Comparison of ENCODE assay signal across 7 mouse cellular contexts in genomic region chr13:60480731-60481431, GRCm38 (mm10).
DNase-seq lines count a peak whose midpoint lies in the region; ATAC-seq and TF ChIP-seq lines count a peak whose summit lies in the region.

No protein-coding gene starts in this region.

- no peaks in the 10 kb centered on the region for H3K36me3 ChIP-seq in embryonic facial prominence, embryonic 12.5 days
- H3K36me3 ChIP-seq in hindbrain, postnatal 0 days (ENCODE audit: insufficient read depth, low read length) = no peaks in the 10 kb centered on the region
- H3K36me3 ChIP-seq in liver, embryonic 14.5 days (replicated peaks; ENCODE audit: control insufficient read depth, insufficient read depth, low read depth) = no peaks in the 10 kb centered on the region
- H3K36me3 ChIP-seq in stomach, embryonic 14.5 days (ENCODE audit: control insufficient read depth, insufficient read depth, low read length) = no peaks in the 10 kb centered on the region

- peak overlapping the region; percentile 70 for H3K27ac ChIP-seq in embryonic facial prominence, embryonic 12.5 days
- no peak overlapping the region for H3K27ac ChIP-seq in hindbrain, postnatal 0 days
- no peak overlapping the region for H3K27ac ChIP-seq in liver, embryonic 14.5 days
- peak overlapping the region; percentile 40; the same call in 1 of the 2 replicates for H3K27ac ChIP-seq in stomach, embryonic 14.5 days (ENCODE audit: low read length)

- no peak for TF ChIP-seq EP300 in liver, embryonic 14.5 days (IDR thresholded peaks at IDR 0.05; ENCODE audit: low read depth)

- H3K4me2 ChIP-seq in embryonic facial prominence, embryonic 12.5 days (replicated peaks) = peak overlapping the region; percentile 60
- peak overlapping the region; percentile 40 for H3K4me2 ChIP-seq in hindbrain, postnatal 0 days (ENCODE audit: low read depth, low read length)
- peak overlapping the region; percentile 56 for H3K4me2 ChIP-seq in liver, embryonic 14.5 days (ENCODE audit: low read depth)
- H3K4me2 ChIP-seq in stomach, embryonic 14.5 days (replicated peaks; ENCODE audit: low read depth, low read length) = peak overlapping the region; percentile 52

- no peaks in the 10 kb centered on the region for H3K27me3 ChIP-seq in embryonic facial prominence, embryonic 12.5 days
- no peaks in the 10 kb centered on the region; the same call in 1 of the 2 replicates for H3K27me3 ChIP-seq in hindbrain, postnatal 0 days (ENCODE audit: insufficient read depth, low read length)
- H3K27me3 ChIP-seq in liver, embryonic 14.5 days (ENCODE audit: control insufficient read depth, insufficient read depth, low read length) = no peaks in the 10 kb centered on the region
- H3K27me3 ChIP-seq in stomach, embryonic 14.5 days (ENCODE audit: control insufficient read depth, insufficient read depth, low read length) = no peaks in the 10 kb centered on the region

- peak overlapping the region; percentile 23 for H3K4me3 ChIP-seq in embryonic facial prominence, embryonic 12.5 days
- 0 out of 2 replicates have a peak overlapping the region, but pooled peaks have one; percentile 10 for H3K4me3 ChIP-seq in hindbrain, postnatal 0 days (ENCODE audit: low read length)
- H3K4me3 ChIP-seq in liver, embryonic 14.5 days (ENCODE audit: insufficient read depth in 1 of 2, low read depth in 2 of 2, low read length in 2 of 2) = peak overlapping the region; percentile 11 to 38; a peak in 3 of 4 replicates
- no peak overlapping the region; the same call in 1 of the 2 replicates for H3K4me3 ChIP-seq in stomach, embryonic 14.5 days (ENCODE audit: low read depth, low read length)

- 4% methylated on average over 21 of the region's 21 CpGs for WGBS in embryonic facial prominence, embryonic 12.5 days
- WGBS in hindbrain, postnatal 0 days = 4% methylated on average over 21 of the region's 21 CpGs
- WGBS in liver, embryonic 14.5 days (ENCODE audit: insufficient replicate concordance) = 6% methylated on average over 21 of the region's 21 CpGs
- WGBS in stomach, embryonic 14.5 days = 7% methylated on average over 21 of the region's 21 CpGs

- DNase-seq in brain, embryonic 14.5 days (ENCODE audit: low read depth) = peak; percentile 50
- peak; percentile 23 for DNase-seq in hindbrain, postnatal 0 days (ENCODE audit: low spot score)
- no peak for DNase-seq in liver, embryonic 14.5 days (ENCODE audit: low read depth in 3 of 3, low spot score in 3 of 3)
- DNase-seq in layer of hippocampus, postnatal 10 days (ENCODE audit: low spot score in 2 of 2) = no peak
- no peak for DNase-seq in ovary, postnatal 10 days (ENCODE audit: low spot score)

- peaks cover 7% of the 10 kb centered on the region; the same call in 1 of the 2 replicates for H3K9me3 ChIP-seq in embryonic facial prominence, embryonic 12.5 days
- 0 out of 2 replicates have a peak, but pooled peaks cover 2% of the 10 kb centered on the region for H3K9me3 ChIP-seq in hindbrain, postnatal 0 days (ENCODE audit: low read length)
- H3K9me3 ChIP-seq in liver, embryonic 14.5 days (ENCODE audit: control insufficient read depth, low read length) = no peaks in the 10 kb centered on the region
- H3K9me3 ChIP-seq in stomach, embryonic 14.5 days (ENCODE audit: control insufficient read depth, low read depth, low read length) = no peaks in the 10 kb centered on the region

- H3K4me1 ChIP-seq in embryonic facial prominence, embryonic 12.5 days = peaks cover 22% of the 10 kb centered on the region
- peaks cover 4% of the 10 kb centered on the region; the same call in 1 of the 2 replicates for H3K4me1 ChIP-seq in hindbrain, postnatal 0 days (ENCODE audit: insufficient read depth, low read length)
- peaks cover 0 to 5% of the 10 kb centered on the region in 2 experiments; a peak in 2 of 4 replicates for H3K4me1 ChIP-seq in liver, embryonic 14.5 days (replicated peaks; ENCODE audit: control insufficient read depth in 2 of 2, insufficient read depth in 2 of 2, low read length in 1 of 2)
- peaks cover 16% of the 10 kb centered on the region; the same call in 1 of the 2 replicates for H3K4me1 ChIP-seq in stomach, embryonic 14.5 days (ENCODE audit: control insufficient read depth, insufficient read depth, low read length)

- H3K9ac ChIP-seq in embryonic facial prominence, embryonic 12.5 days = peak overlapping the region; percentile 30
- H3K9ac ChIP-seq in hindbrain, postnatal 0 days (replicated peaks; ENCODE audit: low read length) = no peak overlapping the region
- H3K9ac ChIP-seq in liver, embryonic 14.5 days (replicated peaks) = no peak overlapping the region
- H3K9ac ChIP-seq in stomach, embryonic 14.5 days (replicated peaks; ENCODE audit: low read depth, low read length) = no peak overlapping the region

- TF ChIP-seq CTCF in brain, embryonic 14.5 days (IDR thresholded peaks at IDR 0.05; ENCODE audit: borderline replicate concordance, extremely low read depth, insufficient read depth, insufficient read length) = no peak
- TF ChIP-seq CTCF in hindbrain, postnatal 0 days (IDR thresholded peaks at IDR 0.05; ENCODE audit: low read depth) = no peak
- no peak for TF ChIP-seq CTCF in liver, embryonic 14.5 days (IDR thresholded peaks at IDR 0.05; ENCODE audit: low read depth)

- TF ChIP-seq POLR2A in brain, embryonic 14.5 days (IDR thresholded peaks at IDR 0.05; ENCODE audit: borderline replicate concordance, extremely low read depth, insufficient read depth, insufficient read length, poor library complexity, severe bottlenecking) = no peak

- ATAC-seq in embryonic facial prominence, embryonic 12.5 days (ENCODE audit: insufficient number of reproducible peaks, insufficient read depth, low FRiP score, low TSS enrichment) = no peak
- ATAC-seq in hindbrain, postnatal 0 days = no peak
- ATAC-seq in liver, embryonic 14.5 days (ENCODE audit: insufficient read depth) = no peak
- 0 out of 2 replicates have a peak, but pooled peaks have one; percentile 39 for ATAC-seq in stomach, embryonic 14.5 days (ENCODE audit: insufficient number of reproducible peaks, insufficient read depth, low FRiP score, low read depth)

Comparison
In these comparisons a context has a peak if more than half of its experiments do, and no peak if none do; other contexts are left out.
1. DNase-seq: peak in brain, embryonic 14.5 days (single experiment) and hindbrain, postnatal 0 days (single experiment); none in liver, embryonic 14.5 days (0 of 3), layer of hippocampus, postnatal 10 days (0 of 2) and ovary, postnatal 10 days (single experiment).
2. H3K27ac ChIP-seq: peak in embryonic facial prominence, embryonic 12.5 days (single experiment) and stomach, embryonic 14.5 days (single experiment); none in hindbrain, postnatal 0 days (single experiment) and liver, embryonic 14.5 days (single experiment).
3. Peak in every context shown above with its lines, with median percentiles within 50 percentile points of each other: H3K4me2 ChIP-seq.